Mouse (Mus musculus): ENCODE results near the gene Slc5a8. TPM values are rescaled to one million over a fixed set of nuclear protein-coding genes. Genes with fewer than 3 reads are reported as not detected.

Slc5a8 gene
- 0.07 TPM for polyA plus RNA-seq (2017; shearing (Covaris generic))

DNA sequence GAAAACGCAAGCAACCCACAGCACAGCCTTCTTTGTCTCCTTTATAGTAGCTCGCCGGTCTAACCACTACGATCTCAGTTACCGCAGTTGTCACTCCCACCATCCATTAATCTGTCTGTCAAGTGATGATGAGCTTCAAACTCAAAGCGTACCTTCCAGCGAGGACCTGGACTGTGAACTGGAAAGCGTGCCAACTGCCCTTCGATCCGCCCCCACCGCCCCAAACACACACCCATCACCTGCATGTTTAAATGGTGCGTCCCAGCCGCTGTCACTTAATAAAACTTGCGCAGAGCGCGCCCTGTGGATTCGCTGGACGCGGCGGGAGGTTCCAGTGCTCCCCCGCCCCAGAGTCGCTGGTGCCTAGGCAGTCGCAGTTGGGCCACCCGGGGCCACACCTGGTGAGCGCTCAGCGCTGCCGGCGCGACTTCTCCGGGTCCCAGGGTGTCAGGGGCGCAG is at the start of gene Slc5a8:
Gene Slc5a8 (plus strand): TSS at position 361 of the 459 bp plus-strand sequence.

Other genes starting within 250 kb of the Slc5a8 start
- 0.54 TPM for gene Spic, start 201.0 kb upstream of the Slc5a8 start, polyA plus RNA-seq (2017; shearing (Covaris generic))
- 78.3 TPM for gene Arl1, start 155.1 kb upstream of the Slc5a8 start, polyA plus RNA-seq (2017; shearing (Covaris generic))
- gene Utp20, start 59.2 kb upstream of the Slc5a8 start, polyA plus RNA-seq (2017; shearing (Covaris generic)) = 17.7 TPM